Mouse (Mus musculus) erythroblast, embryonic 14.5 days (primary cell): Measurements from ENCODE around the gene Apba1.

Source experiments
- GATA1 ChIP-seq: IDR thresholded peaks from 2 replicates; pipeline ENCODE4 v1.6.1; 2012; ENCODE audit warnings: low read length, inconsistent platforms, mixed read lengths
- TAL1 ChIP-seq: IDR thresholded peaks from 3 replicates; pipeline ENCODE4 v1.6.1; 2012; ENCODE audit warnings: low read length, inconsistent platforms, mixed read lengths

- TF ChIP-seq GATA1 (no peak), TAL1 (no peak)
Observed at GRCm38 (mm10) chr19:23901768-23902167, 143.1 kb downstream of the Apba1 start.
